9 mouse cellular contexts compared by ENCODE assay signal in genomic region chr13:12589003-12589402, GRCm38 (mm10). TPM values are rescaled to one million over a fixed set of nuclear protein-coding genes. Genes with fewer than 3 reads are reported as not detected.
A peak's percentile ranks its signal among the peaks of the same experiment; 100 is the strongest.
DNase-seq lines count a peak whose midpoint lies in the region; ATAC-seq and TF ChIP-seq lines count a peak whose summit lies in the region.
"Had no signal": no experiment of that assay in that cellular context is flagged by ENCODE, and none has a peak within 500 bp of the region (broad histone marks: within the 10 kb centered on the region; RNA-seq: fewer than 3 reads in every experiment).

No protein-coding gene starts in this region.

- no peaks in the 10 kb centered on the region for H3K4me1 ChIP-seq in forebrain, embryonic 11.5 days (replicated peaks; ENCODE audit: control insufficient read depth, insufficient read depth, low read length)
- no peaks in the 10 kb centered on the region for H3K4me1 ChIP-seq in forebrain, embryonic 15.5 days
- no peaks in the 10 kb centered on the region for H3K4me1 ChIP-seq in lung, postnatal 0 days (ENCODE audit: insufficient read depth, low read depth, low read length)
- H3K4me1 ChIP-seq: liver, embryonic 15.5 days had no signal

- H3K9me3 ChIP-seq in forebrain, embryonic 11.5 days (ENCODE audit: control insufficient read depth, low read length), result no peaks in the 10 kb centered on the region
- H3K9me3 ChIP-seq in forebrain, embryonic 15.5 days, result no peaks in the 10 kb centered on the region
- H3K9me3 ChIP-seq in lung, postnatal 0 days (ENCODE audit: low read length), result no peaks in the 10 kb centered on the region
- H3K9me3 ChIP-seq: liver, embryonic 15.5 days had no signal

- peak; percentile 72 for ATAC-seq in forebrain, embryonic 11.5 days (replicated peaks; ENCODE audit: low FRiP score)
- no peak for ATAC-seq in forebrain, embryonic 15.5 days (replicated peaks)
- no peak; the same call in 1 of the 2 replicates for ATAC-seq in lung, postnatal 0 days

- H3K4me2 ChIP-seq in forebrain, embryonic 11.5 days (ENCODE audit: low read depth, low read length, severe bottlenecking), result no peak overlapping the region
- no peak overlapping the region for H3K4me2 ChIP-seq in forebrain, embryonic 15.5 days (replicated peaks)
- no peak overlapping the region for H3K4me2 ChIP-seq in lung, postnatal 0 days (replicated peaks; ENCODE audit: low read depth, low read length)
- H3K4me2 ChIP-seq: liver, embryonic 15.5 days had no signal

- 3% methylated on average over 3 of the region's 3 CpGs for WGBS in forebrain, embryonic 11.5 days
- WGBS in forebrain, embryonic 15.5 days, result 8% methylated on average over 3 of the region's 3 CpGs
- 10% methylated on average over 3 of the region's 3 CpGs for whole genome bisulfite sequencing in lung, postnatal 0 days

- TF ChIP-seq EP300 in lung, postnatal 0 days (IDR thresholded peaks at IDR 0.05), result no peak

- no peak overlapping the region for H3K9ac ChIP-seq in forebrain, embryonic 11.5 days (ENCODE audit: low read length)
- no peak overlapping the region for H3K9ac ChIP-seq in forebrain, embryonic 15.5 days (replicated peaks)
- no peak overlapping the region for H3K9ac ChIP-seq in lung, postnatal 0 days (replicated peaks; ENCODE audit: low read depth)
- H3K9ac ChIP-seq: liver, embryonic 15.5 days had no signal

- H3K4me3 ChIP-seq in forebrain, embryonic 11.5 days (ENCODE audit: low read depth, low read length), result no peak overlapping the region
- no peak overlapping the region for H3K4me3 ChIP-seq in forebrain, embryonic 15.5 days
- no peak overlapping the region for H3K4me3 ChIP-seq in gastrocnemius, adult 2 months
- H3K4me3 ChIP-seq in lung, postnatal 0 days (ENCODE audit: low read depth, low read length), result no peak overlapping the region
- H3K4me3 ChIP-seq: liver, embryonic 15.5 days had no signal

- TF ChIP-seq CTCF in gastrocnemius, adult 2 months (IDR thresholded peaks at IDR 0.05), result peak; percentile 69
- TF ChIP-seq CTCF in lung, postnatal 0 days (IDR thresholded peaks at IDR 0.05), result peak; percentile 87

- intact Hi-C loops in gastrocnemius, adult 2 months (cut with DNase I), result no loop called here

- DNase-seq in forebrain, embryonic 11.5 days (ENCODE audit: low spot score), result peak; percentile 86
- peak; percentile 63 to 77 for DNase-seq in CD8-positive naive resting alpha-beta T cell, adult 2 months (ENCODE audit: low read depth in 2 of 2, low spot score in 2 of 2)
- peak; percentile 65 for DNase-seq in brain, adult 2 months (ENCODE audit: low read depth, low spot score)
- peak; percentile 58 for DNase-seq in gastrocnemius, adult 2 months
- peak; percentile 78 to 79 for DNase-seq in kidney, postnatal 4 days
- DNase-seq in lung, postnatal 0 days (ENCODE audit: low spot score), result peak; percentile 50
- peak; percentile 54 to 72 for DNase-seq in spleen, postnatal 14 days (ENCODE audit: low spot score in 2 of 2)

- H3K27ac ChIP-seq in forebrain, embryonic 11.5 days (ENCODE audit: low read depth, low read length), result no peak overlapping the region
- no peak overlapping the region for H3K27ac ChIP-seq in forebrain, embryonic 15.5 days (replicated peaks)
- H3K27ac ChIP-seq in gastrocnemius, adult 2 months, result no peak overlapping the region
- H3K27ac ChIP-seq in lung, postnatal 0 days (ENCODE audit: low read length), result no peak overlapping the region
- H3K27ac ChIP-seq: liver, embryonic 15.5 days had no signal

- no peaks in the 10 kb centered on the region for H3K27me3 ChIP-seq in forebrain, embryonic 11.5 days (ENCODE audit: control insufficient read depth, insufficient read depth, low read length)
- no peaks in the 10 kb centered on the region for H3K27me3 ChIP-seq in forebrain, embryonic 15.5 days
- no peaks in the 10 kb centered on the region for H3K27me3 ChIP-seq in lung, postnatal 0 days (replicated peaks; ENCODE audit: insufficient read depth, low read length)
- H3K27me3 ChIP-seq: liver, embryonic 15.5 days had no signal

- no peaks in the 10 kb centered on the region for H3K36me3 ChIP-seq in forebrain, embryonic 11.5 days (ENCODE audit: control insufficient read depth, insufficient read depth, low read length)
- H3K36me3 ChIP-seq in forebrain, embryonic 15.5 days, result no peaks in the 10 kb centered on the region
- no peaks in the 10 kb centered on the region for H3K36me3 ChIP-seq in lung, postnatal 0 days (ENCODE audit: insufficient read depth, low read length)
- H3K36me3 ChIP-seq: liver, embryonic 15.5 days had no signal

RNA-seq across cellular contexts. Expression of gene Ero1lb, which starts 23.3 kb away (rescaled TPM):
- polyA plus RNA-seq in forebrain, embryonic 11.5 days (2014; fragmentation: Nextera tagmentation; extraction: Ambion mirVana), result 11.7 and 12.0 TPM in 2 replicates
- polyA plus RNA-seq in forebrain, embryonic 15.5 days (2015; fragmentation: Nextera tagmentation; extraction: Ambion mirVana), result 14.0 TPM in 2 replicates
- total RNA-seq in gastrocnemius, adult 2 months (2021), result 1 to 10 TPM in 1 of 2 experiments, under 1 TPM in 1; 0.89 to 1.3 TPM
- 7.9 and 9.2 TPM in 2 replicates for polyA plus RNA-seq in lung, postnatal 0 days (2015; fragmentation: Nextera tagmentation; extraction: Ambion mirVana)
